Mouse (Mus musculus): ENCODE measurements around the gene Dlg5. TPM values are rescaled to one million over a fixed set of nuclear protein-coding genes. Genes with fewer than 3 reads are reported as not detected.
A peak's percentile ranks its signal among the peaks of the same experiment; 100 is the strongest.

The Dlg5 gene
- polyA plus RNA-seq, 1 experiment from 2014 or later = 32.9 TPM

DNA sequence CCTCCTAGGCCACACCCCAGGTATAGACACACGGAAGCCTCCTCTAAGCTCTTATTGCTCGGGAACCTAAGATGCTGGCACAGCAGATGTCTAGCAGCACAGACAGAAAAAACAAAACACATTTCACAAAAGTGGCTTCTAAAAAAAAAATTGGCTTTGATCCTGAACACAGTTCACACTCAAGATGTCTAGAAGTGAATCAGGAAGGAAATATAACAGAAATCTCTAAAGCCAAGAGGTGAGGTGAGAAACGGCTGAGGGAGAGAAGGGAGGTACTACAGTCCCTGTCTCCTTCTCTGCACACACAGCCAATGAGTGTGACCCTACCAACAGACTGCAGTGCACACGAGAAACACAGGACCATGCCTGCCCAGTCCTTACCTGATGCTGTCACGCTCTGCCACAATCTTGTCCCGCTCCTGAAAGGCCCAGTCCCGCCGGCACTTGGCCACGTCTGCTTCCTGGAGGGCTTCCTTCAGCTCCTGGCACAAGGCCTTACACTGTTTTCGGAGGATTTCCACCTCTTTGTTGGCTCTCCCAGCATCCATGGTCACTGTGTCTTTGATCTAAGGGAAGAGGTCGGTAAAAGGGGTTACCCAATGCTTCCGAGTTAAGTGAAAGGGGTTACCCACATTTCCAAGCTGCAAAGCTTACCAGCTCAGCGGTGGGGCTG lies 73.9 kb downstream of the Dlg5 start:
- Histone ChIP-seq H3K27ac (replicated peaks; ENCODE audit: low read depth, low read length) (no peak overlapping the region), H3K9ac (replicated peaks; ENCODE audit: low read length) (no peak overlapping the region), H3K4me3 (replicated peaks; ENCODE audit: low read depth, low read length) (no peak overlapping the region), H3K4me1 (ENCODE audit: control insufficient read depth, insufficient read depth, low read length) (no peaks in the 10 kb centered on the region), H3K36me3 (ENCODE audit: control insufficient read depth, insufficient read depth, low read length) (peaks cover 49% of the 10 kb centered on the region), H3K9me3 (ENCODE audit: control insufficient read depth, low read length) (no peaks in the 10 kb centered on the region), H3K27me3 (ENCODE audit: control insufficient read depth, insufficient read depth, low read length) (no peaks in the 10 kb centered on the region), H3K4me2 (ENCODE audit: low read length) (no peak overlapping the region)
- no peak for ATAC-seq (ENCODE audit: low FRiP score, low TSS enrichment)
- no peak for DNase-seq
- 75% methylated on average over 13 of the region's 13 CpGs for WGBS

DNA sequence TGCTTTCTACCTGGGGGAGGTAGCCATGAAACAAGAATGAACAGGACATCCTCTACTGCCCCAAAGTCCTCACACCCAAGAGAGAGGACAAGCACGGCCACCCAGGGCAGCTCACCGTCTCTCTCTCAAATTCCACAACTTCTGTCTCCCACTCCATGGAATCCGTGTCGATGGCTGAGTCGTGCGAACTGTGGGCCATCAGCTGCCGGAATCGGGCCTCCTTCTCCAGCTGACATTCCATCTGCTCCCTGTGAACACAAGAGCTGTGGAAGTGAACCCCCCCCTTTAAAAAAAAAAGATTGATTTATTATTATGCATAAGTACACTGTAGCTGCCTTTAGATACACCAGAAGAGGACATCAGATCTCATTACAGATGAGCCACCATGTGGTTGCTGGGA lies 79.7 kb downstream of the Dlg5 start:
- no peaks in the 10 kb centered on the region for H3K4me1 ChIP-seq (ENCODE audit: control insufficient read depth, insufficient read depth, low read length)
- 98% methylated on average over 8 of the region's 8 CpGs for WGBS
- no peak for DNase-seq
- no peaks in the 10 kb centered on the region for H3K27me3 ChIP-seq (ENCODE audit: control insufficient read depth, insufficient read depth, low read length)
- H3K9me3 ChIP-seq (ENCODE audit: control insufficient read depth, low read length) = no peaks in the 10 kb centered on the region
- H3K27ac ChIP-seq (replicated peaks; ENCODE audit: low read depth, low read length) = no peak overlapping the region
- H3K36me3 ChIP-seq (ENCODE audit: control insufficient read depth, insufficient read depth, low read length) = peaks cover 64% of the 10 kb centered on the region
- H3K4me2 ChIP-seq (ENCODE audit: low read length) = no peak overlapping the region
- no peak overlapping the region for H3K9ac ChIP-seq (replicated peaks; ENCODE audit: low read length)
- no peak for ATAC-seq (ENCODE audit: low FRiP score, low TSS enrichment)
- no peak overlapping the region for H3K4me3 ChIP-seq (replicated peaks; ENCODE audit: low read depth, low read length)

DNA sequence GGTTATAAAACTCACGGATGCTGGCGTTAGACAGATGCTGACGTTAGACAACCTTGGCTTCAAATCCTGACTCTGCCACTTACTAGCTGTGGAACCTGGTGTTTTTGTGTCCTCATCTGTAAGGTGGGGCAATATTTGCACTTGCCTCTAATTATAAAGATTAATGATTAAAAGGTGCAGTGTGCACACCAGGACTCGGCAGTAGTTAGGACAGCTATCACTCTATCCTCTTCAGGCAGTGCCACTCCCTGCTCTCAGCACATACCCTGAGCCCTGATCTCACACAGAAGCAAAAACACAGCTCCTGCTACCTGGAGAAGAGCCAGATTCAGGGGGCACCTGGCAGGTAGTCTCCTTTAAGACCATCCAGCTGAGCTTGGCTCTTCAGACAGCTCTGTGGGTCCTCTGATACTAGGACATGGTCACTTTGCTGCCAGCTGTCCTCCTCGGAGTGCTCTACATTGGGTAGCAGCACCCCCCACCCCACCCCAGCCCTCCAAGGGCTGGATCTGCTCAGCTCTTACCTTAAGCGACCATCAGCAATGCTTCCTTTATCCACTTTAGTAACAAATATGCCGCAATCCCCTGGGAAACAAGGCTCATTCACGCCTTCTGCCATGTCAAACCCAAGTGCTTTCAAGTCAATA lies 80.9 kb downstream of the Dlg5 start:
- ATAC-seq (ENCODE audit: low FRiP score, low TSS enrichment) = no peak
- 95% methylated on average over 8 of the region's 8 CpGs for WGBS
- H3K36me3 ChIP-seq (ENCODE audit: control insufficient read depth, insufficient read depth, low read length) = peaks cover 62% of the 10 kb centered on the region
- H3K4me1 ChIP-seq (ENCODE audit: control insufficient read depth, insufficient read depth, low read length) = no peaks in the 10 kb centered on the region
- H3K9me3 ChIP-seq (ENCODE audit: control insufficient read depth, low read length) = no peaks in the 10 kb centered on the region
- H3K27me3 ChIP-seq (ENCODE audit: control insufficient read depth, insufficient read depth, low read length) = no peaks in the 10 kb centered on the region
- H3K27ac ChIP-seq (replicated peaks; ENCODE audit: low read depth, low read length) = no peak overlapping the region
- no peak overlapping the region for H3K4me2 ChIP-seq (ENCODE audit: low read length)
- DNase-seq = no peak
- no peak overlapping the region for H3K9ac ChIP-seq (replicated peaks; ENCODE audit: low read length)
- H3K4me3 ChIP-seq (replicated peaks; ENCODE audit: low read depth, low read length) = no peak overlapping the region

DNA sequence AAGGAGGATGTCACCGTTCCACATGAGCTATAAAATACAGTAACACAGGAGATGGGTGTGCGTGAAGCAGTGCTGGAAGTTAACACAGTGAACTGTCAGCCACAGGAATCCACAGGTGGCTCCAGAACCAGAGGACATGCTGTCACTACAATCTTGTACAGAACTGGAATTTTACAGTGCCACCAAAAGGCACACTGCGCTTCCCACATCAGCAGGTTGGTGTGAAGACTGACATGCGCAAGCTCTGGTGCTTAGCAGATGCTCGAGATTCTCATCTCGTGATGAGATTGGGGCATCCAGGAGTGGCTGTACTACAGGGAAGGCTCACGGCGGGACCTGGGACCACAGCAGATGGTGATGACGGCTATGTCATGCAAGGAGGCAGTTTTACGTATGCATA lies 82.9 kb downstream of the Dlg5 start:
- no peak for DNase-seq
- H3K4me2 ChIP-seq (ENCODE audit: low read length) = no peak overlapping the region
- no peak for ATAC-seq (ENCODE audit: low FRiP score, low TSS enrichment)
- no peak overlapping the region for H3K4me3 ChIP-seq (replicated peaks; ENCODE audit: low read depth, low read length)
- no peak overlapping the region for H3K27ac ChIP-seq (replicated peaks; ENCODE audit: low read depth, low read length)
- H3K36me3 ChIP-seq (ENCODE audit: control insufficient read depth, insufficient read depth, low read length) = peaks cover 61% of the 10 kb centered on the region
- H3K4me1 ChIP-seq (ENCODE audit: control insufficient read depth, insufficient read depth, low read length) = no peaks in the 10 kb centered on the region
- H3K9ac ChIP-seq (replicated peaks; ENCODE audit: low read length) = no peak overlapping the region
- 92% methylated on average over 10 of the region's 10 CpGs for WGBS
- H3K27me3 ChIP-seq (ENCODE audit: control insufficient read depth, insufficient read depth, low read length) = no peaks in the 10 kb centered on the region
- no peaks in the 10 kb centered on the region for H3K9me3 ChIP-seq (ENCODE audit: control insufficient read depth, low read length)

DNA sequence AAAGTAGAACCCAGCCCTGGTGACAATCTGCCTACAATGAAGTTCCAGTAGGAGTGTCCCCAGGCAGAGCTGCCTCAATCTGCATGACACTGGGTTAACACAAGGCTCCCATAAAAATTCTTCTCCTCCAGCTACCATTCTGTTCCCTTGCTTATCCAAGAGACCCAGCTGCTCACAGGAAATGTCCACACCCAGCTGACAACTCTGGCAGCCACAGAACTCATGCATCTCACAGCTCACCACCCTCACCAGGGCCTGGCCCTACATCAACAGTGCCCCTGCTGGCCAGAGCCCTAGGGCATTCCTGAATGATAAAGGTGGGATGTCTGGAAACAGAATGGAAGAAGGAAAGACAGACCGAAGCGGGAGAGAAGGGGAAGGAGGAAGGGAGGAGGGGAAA lies 96.8 kb downstream of the Dlg5 start:
- Histone ChIP-seq H3K27ac (replicated peaks; ENCODE audit: low read depth, low read length) (no peak overlapping the region), H3K9ac (replicated peaks; ENCODE audit: low read length) (no peak overlapping the region), H3K4me1 (ENCODE audit: control insufficient read depth, insufficient read depth, low read length) (peaks cover 15% of the 10 kb centered on the region), H3K4me3 (replicated peaks; ENCODE audit: low read depth, low read length) (no peak overlapping the region), H3K4me2 (ENCODE audit: low read length) (no peak overlapping the region), H3K36me3 (ENCODE audit: control insufficient read depth, insufficient read depth, low read length) (peaks cover 87% of the 10 kb centered on the region), H3K9me3 (ENCODE audit: control insufficient read depth, low read length) (no peaks in the 10 kb centered on the region), H3K27me3 (ENCODE audit: control insufficient read depth, insufficient read depth, low read length) (no peaks in the 10 kb centered on the region)
- WGBS = 94% methylated on average over 2 of the region's 2 CpGs
- ATAC-seq (ENCODE audit: low FRiP score, low TSS enrichment) (no peak), DNase-seq (no peak)

DNA sequence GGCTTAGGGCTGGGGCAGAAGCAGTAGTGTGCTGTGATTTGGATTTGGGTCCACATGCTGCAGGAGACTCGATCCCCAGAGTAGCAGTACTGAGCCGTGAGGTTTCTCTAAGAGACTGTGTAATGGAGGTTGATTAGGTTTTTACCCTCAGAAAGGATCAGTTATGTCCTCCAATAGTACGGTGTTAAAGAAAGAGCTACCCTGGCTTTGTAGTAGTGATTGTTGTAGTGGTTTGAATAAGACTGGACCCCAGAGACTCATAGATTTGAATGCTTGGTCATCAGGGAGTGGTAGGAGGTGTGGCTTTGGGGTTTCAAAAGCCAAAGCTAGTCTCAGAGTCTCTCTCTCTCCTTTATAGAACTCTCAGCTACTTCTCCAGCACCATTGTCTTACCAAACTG lies 100.9 kb downstream of the Dlg5 start:
- H3K36me3 ChIP-seq (ENCODE audit: control insufficient read depth, insufficient read depth, low read length) = peaks cover 81% of the 10 kb centered on the region
- no peaks in the 10 kb centered on the region for H3K27me3 ChIP-seq (ENCODE audit: control insufficient read depth, insufficient read depth, low read length)
- 32% methylated on average over 3 of the region's 3 CpGs for WGBS
- no peak overlapping the region for H3K9ac ChIP-seq (replicated peaks; ENCODE audit: low read length)
- peaks cover 16% of the 10 kb centered on the region for H3K4me1 ChIP-seq (ENCODE audit: control insufficient read depth, insufficient read depth, low read length)
- no peaks in the 10 kb centered on the region for H3K9me3 ChIP-seq (ENCODE audit: control insufficient read depth, low read length)
- DNase-seq (no peak), ATAC-seq (ENCODE audit: low FRiP score, low TSS enrichment) (no peak)
- 0 out of 2 replicates have a peak overlapping the region, but pooled peaks have one; percentile 21 for H3K27ac ChIP-seq (replicated peaks; ENCODE audit: low read depth, low read length)
- no peak overlapping the region for H3K4me3 ChIP-seq (replicated peaks; ENCODE audit: low read depth, low read length)
- H3K4me2 ChIP-seq (ENCODE audit: low read length) = no peak overlapping the region

DNA sequence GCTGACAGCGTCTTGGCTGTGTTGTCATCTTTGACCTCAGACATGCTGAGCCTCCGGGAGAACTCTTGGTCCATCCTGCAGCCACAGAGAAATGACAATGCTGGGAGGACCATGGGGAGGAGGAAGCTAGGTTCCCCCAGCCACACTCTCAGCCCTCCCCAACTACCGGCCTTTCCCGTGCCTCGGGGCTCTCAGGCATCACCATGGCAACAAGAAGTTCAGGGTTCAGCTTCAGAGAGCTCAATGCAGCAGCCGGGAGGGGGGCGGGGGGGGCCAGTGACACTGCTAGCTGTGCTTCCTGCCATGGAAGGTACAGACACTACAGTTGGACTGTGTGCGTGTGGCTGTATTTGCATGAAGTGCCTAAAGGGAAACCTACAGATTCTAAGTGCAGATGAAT lies 101.3 kb downstream of the Dlg5 start:
- no peak overlapping the region for H3K4me2 ChIP-seq (ENCODE audit: low read length)
- DNase-seq (peak; percentile 71), ATAC-seq (ENCODE audit: low FRiP score, low TSS enrichment) (no peak; the same call in 1 of the 2 replicates)
- peaks cover 81% of the 10 kb centered on the region for H3K36me3 ChIP-seq (ENCODE audit: control insufficient read depth, insufficient read depth, low read length)
- peaks cover 16% of the 10 kb centered on the region for H3K4me1 ChIP-seq (ENCODE audit: control insufficient read depth, insufficient read depth, low read length)
- WGBS = 12% methylated on average over 8 of the region's 8 CpGs
- peak overlapping the region; percentile 21; the same call in 1 of the 2 replicates for H3K27ac ChIP-seq (replicated peaks; ENCODE audit: low read depth, low read length)
- H3K27me3 ChIP-seq (ENCODE audit: control insufficient read depth, insufficient read depth, low read length) = no peaks in the 10 kb centered on the region
- no peaks in the 10 kb centered on the region for H3K9me3 ChIP-seq (ENCODE audit: control insufficient read depth, low read length)
- no peak overlapping the region for H3K9ac ChIP-seq (replicated peaks; ENCODE audit: low read length)
- no peak overlapping the region for H3K4me3 ChIP-seq (replicated peaks; ENCODE audit: low read depth, low read length)

DNA sequence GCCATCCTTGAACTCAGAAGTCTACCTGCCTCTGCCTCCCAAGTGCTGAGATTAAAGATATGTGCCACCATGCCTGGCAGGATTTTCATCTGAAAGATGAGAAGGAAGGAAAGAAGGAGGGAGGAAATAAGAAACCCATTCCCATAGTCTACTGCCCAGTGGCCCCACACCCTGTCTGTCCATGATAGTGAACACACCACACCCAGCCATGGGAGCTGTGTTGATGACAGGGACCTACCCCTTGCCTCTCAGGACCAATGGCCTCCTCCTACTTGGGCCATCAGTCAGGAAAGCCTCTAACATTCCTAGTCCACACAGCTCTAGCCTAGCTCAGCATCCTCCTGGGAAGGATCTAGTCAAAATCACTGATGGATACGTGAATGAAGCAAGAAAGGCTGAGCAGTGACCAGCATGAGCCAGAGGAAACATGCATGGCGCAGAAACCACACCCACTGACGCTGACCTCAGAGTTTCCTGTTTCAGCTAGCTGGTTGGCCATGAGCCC lies 102.7 kb downstream of the Dlg5 start:
- no peak overlapping the region for H3K9ac ChIP-seq (replicated peaks; ENCODE audit: low read length)
- no peak overlapping the region for H3K4me2 ChIP-seq (ENCODE audit: low read length)
- no peak overlapping the region for H3K27ac ChIP-seq (replicated peaks; ENCODE audit: low read depth, low read length)
- DNase-seq (no peak), ATAC-seq (ENCODE audit: low FRiP score, low TSS enrichment) (no peak)
- WGBS = 91% methylated on average over 3 of the region's 3 CpGs
- peaks cover 81% of the 10 kb centered on the region for H3K36me3 ChIP-seq (ENCODE audit: control insufficient read depth, insufficient read depth, low read length)
- H3K27me3 ChIP-seq (ENCODE audit: control insufficient read depth, insufficient read depth, low read length) = no peaks in the 10 kb centered on the region
- H3K9me3 ChIP-seq (ENCODE audit: control insufficient read depth, low read length) = no peaks in the 10 kb centered on the region
- H3K4me1 ChIP-seq (ENCODE audit: control insufficient read depth, insufficient read depth, low read length) = peaks cover 16% of the 10 kb centered on the region
- no peak overlapping the region for H3K4me3 ChIP-seq (replicated peaks; ENCODE audit: low read depth, low read length)

DNA sequence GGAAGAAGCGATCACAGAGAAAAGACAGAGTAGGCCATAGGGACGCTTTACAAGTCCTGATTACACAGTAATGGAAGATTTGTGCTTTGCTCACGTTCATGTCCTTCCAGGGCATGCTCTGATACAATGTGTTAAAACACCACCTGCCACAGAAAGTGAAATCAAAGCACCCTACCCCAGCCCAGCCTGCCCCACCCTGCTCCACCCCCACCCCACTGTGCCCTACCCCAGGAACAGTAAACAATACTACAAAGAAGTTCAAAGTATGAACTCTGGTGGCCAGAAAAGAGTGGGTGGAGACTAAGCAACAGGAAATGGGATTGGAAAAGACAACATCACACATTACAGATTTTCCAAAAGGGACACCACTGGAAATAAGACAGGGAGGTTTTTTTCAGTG lies 104.0 kb downstream of the Dlg5 start:
- H3K9me3 ChIP-seq (ENCODE audit: control insufficient read depth, low read length) = no peaks in the 10 kb centered on the region
- peaks cover 81% of the 10 kb centered on the region for H3K36me3 ChIP-seq (ENCODE audit: control insufficient read depth, insufficient read depth, low read length)
- DNase-seq (no peak), ATAC-seq (ENCODE audit: low FRiP score, low TSS enrichment) (no peak)
- no peak overlapping the region for H3K4me2 ChIP-seq (ENCODE audit: low read length)
- H3K4me3 ChIP-seq (replicated peaks; ENCODE audit: low read depth, low read length) = no peak overlapping the region
- peaks cover 16% of the 10 kb centered on the region for H3K4me1 ChIP-seq (ENCODE audit: control insufficient read depth, insufficient read depth, low read length)
- H3K27me3 ChIP-seq (ENCODE audit: control insufficient read depth, insufficient read depth, low read length) = no peaks in the 10 kb centered on the region
- whole genome bisulfite sequencing = 91% methylated on average over 3 of the region's 3 CpGs
- H3K9ac ChIP-seq (replicated peaks; ENCODE audit: low read length) = no peak overlapping the region
- H3K27ac ChIP-seq (replicated peaks; ENCODE audit: low read depth, low read length) = no peak overlapping the region

All from midbrain, embryonic 14.5 days (tissue).